Mouse (Mus musculus): ENCODE data around the gene Stx11.

The Stx11 gene

GRCm38 (mm10) chr10:12961546-12961945, 2.6 kb downstream of the Stx11 start:
- no peak for DNase-seq (ENCODE audit: low spot score)

- no peak for DNase-seq (ENCODE audit: low spot score)
These were observed 6.8 kb downstream of the Stx11 start for GRCm38 (mm10) chr10:12957271-12957670.

- peak; percentile 24 for DNase-seq (ENCODE audit: low spot score)
These were observed 8.3 kb downstream of the Stx11 start for GRCm38 (mm10) chr10:12955831-12956230.

- peak; percentile 42 for DNase-seq (ENCODE audit: low spot score)
These were observed 12.7 kb downstream of the Stx11 start for GRCm38 (mm10) chr10:12951358-12951757.

- DNase-seq (ENCODE audit: low spot score): peak; percentile 71
These were observed 14.8 kb downstream of the Stx11 start for GRCm38 (mm10) chr10:12949299-12949698.

- DNase-seq (ENCODE audit: low spot score): no peak
These were observed 16.5 kb downstream of the Stx11 start for GRCm38 (mm10) chr10:12947606-12948005.

GRCm38 (mm10) chr10:12941018-12941761, 22.9 kb downstream of the Stx11 start:
- DNase-seq (ENCODE audit: low spot score): no peak

- peak; percentile 57 for DNase-seq (ENCODE audit: low spot score)
These were observed 25.3 kb downstream of the Stx11 start for GRCm38 (mm10) chr10:12938763-12939162.

GRCm38 (mm10) chr10:12936079-12936478, 28.0 kb downstream of the Stx11 start:
- DNase-seq (ENCODE audit: low spot score): no peak

- DNase-seq (ENCODE audit: low spot score): no peak
These were observed 28.5 kb downstream of the Stx11 start for GRCm38 (mm10) chr10:12935575-12935974.

GRCm38 (mm10) chr10:12931492-12932400, 32.4 kb downstream of the Stx11 start:
- DNase-seq (ENCODE audit: low spot score): peak; percentile 11

- no peak for DNase-seq (ENCODE audit: low spot score)
These were observed 33.7 kb downstream of the Stx11 start for GRCm38 (mm10) chr10:12930351-12930905.

GRCm38 (mm10) chr10:12929857-12930174, 34.3 kb downstream of the Stx11 start:
- no peak for DNase-seq (ENCODE audit: low spot score)

GRCm38 (mm10) chr10:12929149-12929856, 34.8 kb downstream of the Stx11 start:
- no peak for DNase-seq (ENCODE audit: low spot score)

GRCm38 (mm10) chr10:12928193-12928592, 35.9 kb downstream of the Stx11 start:
- no peak for DNase-seq (ENCODE audit: low spot score)

- peak; percentile 94 for DNase-seq (ENCODE audit: low spot score)
These were observed 41.3 kb downstream of the Stx11 start for GRCm38 (mm10) chr10:12922574-12923353.

GRCm38 (mm10) chr10:12922077-12922573, 42.0 kb downstream of the Stx11 start:
- no peak for DNase-seq (ENCODE audit: low spot score)

GRCm38 (mm10) chr10:12921551-12922040, 42.5 kb downstream of the Stx11 start:
- no peak for DNase-seq (ENCODE audit: low spot score)

GRCm38 (mm10) chr10:12919287-12919686, 44.8 kb downstream of the Stx11 start:
- DNase-seq (ENCODE audit: low spot score): peak; percentile 67

- no peak for DNase-seq (ENCODE audit: low spot score)
These were observed 46.5 kb downstream of the Stx11 start for GRCm38 (mm10) chr10:12917626-12918025.

GRCm38 (mm10) chr10:12916376-12916775, 47.7 kb downstream of the Stx11 start:
- no peak for DNase-seq (ENCODE audit: low spot score)
